Mouse (Mus musculus): ENCODE measurements around the gene Wfs1.
"Not testable (repeated sequence)": the region's sequence is repeated elsewhere in the genome, so short reads cannot be mapped to it uniquely, and the experiment has no call there.

The Wfs1 gene

GRCm38 (mm10) chr5:36986617-36987016 is 2.4 kb downstream of the Wfs1 start:
- DNase-seq (ENCODE audit: low read depth) = no peak

GRCm38 (mm10) chr5:36982271-36982670 is 6.7 kb downstream of the Wfs1 start:
- DNase-seq (ENCODE audit: low read depth) = no peak

DNA sequence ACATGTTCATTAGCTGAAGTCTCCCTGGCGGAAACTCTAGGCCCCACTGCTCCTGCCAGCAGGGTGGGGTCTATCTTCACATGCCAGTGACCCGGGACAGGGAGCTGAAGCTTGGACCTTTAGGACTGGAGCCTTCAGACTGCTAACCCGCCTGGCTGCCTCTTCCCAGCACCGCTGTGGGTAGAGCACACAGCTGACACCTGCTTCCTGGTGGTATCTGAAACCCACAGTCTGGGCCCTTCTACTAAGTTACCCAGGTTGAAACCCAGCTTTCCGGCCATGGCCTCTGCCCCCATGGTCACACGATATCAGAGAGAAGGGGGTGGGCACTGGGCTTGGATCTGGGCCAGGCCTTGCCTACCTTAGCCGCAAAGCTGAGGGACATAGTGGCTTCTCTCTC is 9.4 kb downstream of the Wfs1 start:
- no peak for DNase-seq (ENCODE audit: low read depth)

DNA sequence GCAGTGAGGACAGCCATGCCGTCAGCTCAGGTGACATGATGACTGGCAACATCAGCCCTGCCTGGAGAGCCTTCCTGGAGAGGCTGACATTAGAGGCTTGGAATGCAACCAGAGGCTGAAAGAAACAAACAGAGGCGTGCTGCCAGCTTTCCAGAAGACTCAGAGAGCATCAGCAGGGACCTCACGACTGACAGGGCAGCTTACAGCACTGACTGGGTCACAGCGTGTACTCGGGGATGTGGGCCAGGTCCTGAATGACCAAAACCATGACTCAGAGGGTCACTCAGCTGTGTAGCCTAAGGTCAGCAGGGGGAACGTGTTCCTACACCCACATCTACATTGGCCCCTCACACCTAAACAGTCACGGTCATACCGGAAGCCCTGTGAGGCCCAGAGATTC is 10.0 kb downstream of the Wfs1 start:
- no peak for DNase-seq (ENCODE audit: low read depth)

- no peak for DNase-seq (ENCODE audit: low read depth)
Measured at GRCm38 (mm10) chr5:36977809-36978208, 11.2 kb downstream of the Wfs1 start.

GRCm38 (mm10) chr5:36975336-36975735 is 13.7 kb downstream of the Wfs1 start:
- no peak for DNase-seq (ENCODE audit: low read depth)

DNA sequence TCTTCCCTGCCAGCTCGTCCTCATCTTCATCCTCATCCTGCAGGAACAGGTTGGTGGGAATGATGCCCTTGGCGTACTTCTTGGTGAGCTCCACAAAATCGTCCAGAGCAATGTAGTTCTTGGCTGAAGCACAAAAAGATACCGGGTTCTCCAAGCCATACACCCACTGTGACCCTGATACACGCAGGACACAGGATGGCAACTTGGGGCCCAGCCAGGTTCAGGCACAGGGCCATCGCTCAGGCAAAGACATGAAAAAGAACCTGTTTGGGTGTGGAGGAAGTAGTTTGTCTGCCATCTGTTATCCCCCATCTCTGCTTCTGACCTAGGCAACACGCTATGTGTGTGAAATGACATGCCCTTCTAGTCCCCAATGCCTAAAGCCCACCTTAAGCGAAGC is 17.4 kb downstream of the Wfs1 start:
- DNase-seq (ENCODE audit: low read depth) = no peak

DNA sequence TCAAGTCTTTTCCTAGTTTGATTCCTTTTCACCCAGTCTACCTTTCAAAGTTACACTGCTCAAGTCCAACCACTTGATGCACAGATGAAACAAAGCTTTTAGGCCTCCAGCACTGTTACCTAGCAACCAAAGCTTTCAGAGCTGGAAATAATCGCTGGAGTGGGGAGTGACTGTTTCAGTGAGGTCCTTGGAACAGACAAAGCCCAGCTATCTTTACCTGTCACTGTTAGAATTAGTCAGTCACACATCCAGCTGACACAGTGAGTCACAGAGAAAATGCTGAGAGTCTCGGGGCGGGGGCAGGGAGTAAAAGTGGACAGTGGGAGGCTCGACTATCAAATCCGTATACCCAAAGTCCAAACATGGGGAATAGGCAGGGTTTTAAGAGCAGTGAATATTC is 28.5 kb downstream of the Wfs1 start:
- DNase-seq (ENCODE audit: low read depth) = no peak

GRCm38 (mm10) chr5:36958837-36959236 is 30.2 kb downstream of the Wfs1 start:
- peak; percentile 56 for DNase-seq (ENCODE audit: low read depth)

GRCm38 (mm10) chr5:36955366-36955765 is 33.6 kb downstream of the Wfs1 start:
- no peak for DNase-seq (ENCODE audit: low read depth)

DNA sequence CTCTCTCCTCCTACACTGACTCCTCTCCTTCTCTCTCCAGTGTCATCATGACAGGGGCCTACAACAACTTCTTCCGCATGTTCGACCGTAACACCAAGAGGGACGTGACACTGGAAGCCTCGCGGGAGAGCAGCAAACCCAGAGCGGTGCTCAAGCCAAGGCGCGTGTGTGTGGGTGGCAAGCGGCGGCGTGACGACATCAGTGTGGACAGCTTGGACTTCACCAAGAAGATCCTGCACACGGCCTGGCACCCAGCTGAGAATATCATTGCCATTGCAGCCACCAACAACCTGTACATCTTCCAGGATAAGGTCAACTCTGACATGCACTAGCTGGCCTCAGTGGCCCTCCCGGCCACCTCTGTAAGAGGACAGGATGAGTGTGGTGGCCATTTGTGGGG is 36.7 kb downstream of the Wfs1 start:
- no peak for DNase-seq (ENCODE audit: low read depth)

GRCm38 (mm10) chr5:36950871-36951270 is 38.1 kb downstream of the Wfs1 start:
- no peak for DNase-seq (ENCODE audit: low read depth)

GRCm38 (mm10) chr5:36948831-36949230 is 40.2 kb downstream of the Wfs1 start:
- DNase-seq (ENCODE audit: low read depth) = peak; percentile 50

- DNase-seq (ENCODE audit: low read depth) = peak; percentile 39
Measured at GRCm38 (mm10) chr5:36946445-36946844, 42.6 kb downstream of the Wfs1 start.

DNA sequence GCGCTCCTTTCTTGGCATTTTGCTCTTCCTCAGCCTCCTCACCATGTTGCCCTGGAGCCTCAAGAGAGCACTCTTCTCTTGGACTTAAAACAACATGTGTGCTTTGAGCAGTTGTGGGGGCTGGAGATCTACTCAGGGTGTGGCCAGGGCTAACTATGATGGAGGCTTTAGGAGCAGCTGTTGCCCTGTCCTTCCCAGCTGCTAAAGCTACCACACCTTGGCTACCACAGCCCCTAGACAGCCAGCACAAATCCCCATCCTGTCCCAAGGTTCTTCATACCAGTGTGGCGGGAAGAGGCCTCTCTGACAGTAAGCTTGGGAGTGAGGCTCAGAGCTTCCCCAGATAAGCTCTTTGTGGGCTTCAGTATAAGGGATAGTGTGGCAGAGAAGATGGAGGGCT is 43.3 kb downstream of the Wfs1 start:
- no peak for DNase-seq (ENCODE audit: low read depth)

DNA sequence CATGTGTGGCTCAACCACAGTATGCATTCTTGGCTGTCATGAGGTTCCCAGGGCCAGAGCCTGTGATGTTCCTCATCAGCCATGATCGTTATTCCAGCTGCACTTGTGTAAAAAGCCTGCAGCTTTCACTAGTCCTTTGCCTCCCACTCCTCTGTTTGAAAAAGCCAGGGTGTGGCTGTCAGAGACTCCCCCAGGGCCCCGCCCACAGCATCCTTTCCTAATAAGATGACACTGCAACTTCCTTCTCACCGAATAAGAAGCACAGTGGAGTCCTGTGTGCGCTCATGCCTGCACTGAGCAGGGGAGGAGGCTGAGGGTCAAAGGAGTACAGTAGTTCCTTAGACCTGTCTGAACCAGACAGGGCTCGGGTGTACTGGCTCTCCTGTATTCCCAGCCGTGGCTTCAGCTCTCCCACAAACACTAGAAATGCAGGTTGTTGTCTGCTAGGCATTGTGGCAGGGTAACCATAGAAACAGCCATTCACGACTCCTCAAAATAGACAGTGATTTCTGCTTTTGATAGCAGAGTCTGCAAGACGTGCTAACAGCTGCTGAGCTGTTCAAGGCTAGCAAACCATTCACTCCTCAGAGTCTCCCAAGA is 43.8 kb downstream of the Wfs1 start:
- DNase-seq (ENCODE audit: low read depth) = no peak

DNA sequence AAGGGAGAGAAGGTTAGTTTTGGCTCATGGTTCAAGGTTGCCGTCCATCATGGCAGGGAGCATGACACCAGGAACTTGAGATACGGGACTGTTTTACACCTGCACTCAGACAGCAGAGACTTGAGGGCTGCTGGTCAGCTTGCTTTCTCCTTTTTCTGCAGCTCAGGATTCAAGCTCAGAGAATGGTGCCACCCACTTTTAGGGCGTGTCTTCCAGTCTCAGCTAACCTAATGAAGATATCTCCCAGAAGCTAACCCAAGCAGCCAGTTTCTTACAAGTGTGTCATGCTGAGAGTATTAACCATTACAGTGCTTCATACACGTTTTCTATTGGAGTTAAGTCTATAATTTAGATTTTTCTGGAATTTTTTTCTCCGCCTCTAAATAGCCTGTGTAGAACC is 44.5 kb downstream of the Wfs1 start:
- no peak for DNase-seq (ENCODE audit: low read depth)

DNA sequence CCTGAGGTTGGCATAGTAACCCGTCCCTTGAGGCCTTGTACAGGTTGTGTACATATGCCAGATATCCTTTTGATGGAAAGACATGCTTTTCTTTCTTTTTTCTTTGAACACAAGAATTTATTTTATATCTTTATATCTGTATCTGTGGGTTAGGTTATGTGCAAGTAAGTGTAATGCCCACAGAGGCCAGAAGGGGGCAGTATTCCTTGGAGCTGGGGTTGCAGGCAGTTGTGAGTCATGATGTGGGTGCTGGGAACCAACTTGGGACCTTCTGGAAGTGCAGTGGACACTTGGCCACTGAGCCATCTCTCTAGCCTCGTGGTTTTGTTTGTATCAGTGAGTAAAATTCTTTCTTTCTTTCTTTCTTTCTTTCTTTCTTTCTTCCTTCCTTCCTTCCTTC is 46.6 kb downstream of the Wfs1 start:
- no peak for DNase-seq (ENCODE audit: low read depth)

DNA sequence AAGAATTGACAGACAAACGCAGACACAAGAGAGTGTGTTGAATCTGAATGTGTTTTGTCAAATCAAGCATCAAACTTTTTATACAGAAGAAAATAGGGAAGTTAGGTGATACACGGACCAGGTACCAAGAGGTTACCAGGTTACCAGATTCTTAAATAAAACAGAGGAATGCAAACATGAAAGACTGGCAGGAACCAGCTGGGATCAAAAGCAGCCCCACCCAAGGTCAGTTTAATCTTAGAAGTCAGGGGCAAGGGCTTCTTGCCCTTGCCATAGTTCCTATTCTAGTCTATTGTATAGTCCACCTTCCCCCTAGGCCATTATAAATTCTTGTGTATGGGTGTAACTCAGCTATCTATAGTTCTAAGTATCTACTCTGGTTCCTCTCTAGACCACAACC is 50.0 kb downstream of the Wfs1 start:
- not testable (repeated sequence) for DNase-seq (ENCODE audit: low read depth)

DNA sequence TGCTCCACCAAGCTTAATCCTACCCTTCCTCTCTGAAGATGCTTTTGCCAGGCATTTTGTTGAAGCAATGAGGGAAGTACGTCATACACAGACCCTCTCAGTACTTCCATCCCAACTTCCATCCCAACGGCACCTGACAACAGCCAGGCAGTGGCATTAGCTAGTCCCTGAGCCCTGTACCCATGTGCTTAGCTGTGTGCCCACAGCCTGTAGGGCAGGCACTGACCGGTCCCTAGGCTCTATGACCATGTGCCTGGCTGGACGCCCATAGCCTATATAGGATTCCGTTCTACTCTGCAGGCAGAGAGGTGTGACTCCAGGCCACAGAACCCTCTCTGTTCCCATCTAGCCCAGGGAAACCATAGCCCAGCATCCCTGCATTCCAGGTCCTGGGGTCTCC is 51.0 kb downstream of the Wfs1 start:
- DNase-seq (ENCODE audit: low read depth) = no peak

- DNase-seq (ENCODE audit: low read depth) = no peak
Measured at GRCm38 (mm10) chr5:36936548-36936947, 52.5 kb downstream of the Wfs1 start.

DNA sequence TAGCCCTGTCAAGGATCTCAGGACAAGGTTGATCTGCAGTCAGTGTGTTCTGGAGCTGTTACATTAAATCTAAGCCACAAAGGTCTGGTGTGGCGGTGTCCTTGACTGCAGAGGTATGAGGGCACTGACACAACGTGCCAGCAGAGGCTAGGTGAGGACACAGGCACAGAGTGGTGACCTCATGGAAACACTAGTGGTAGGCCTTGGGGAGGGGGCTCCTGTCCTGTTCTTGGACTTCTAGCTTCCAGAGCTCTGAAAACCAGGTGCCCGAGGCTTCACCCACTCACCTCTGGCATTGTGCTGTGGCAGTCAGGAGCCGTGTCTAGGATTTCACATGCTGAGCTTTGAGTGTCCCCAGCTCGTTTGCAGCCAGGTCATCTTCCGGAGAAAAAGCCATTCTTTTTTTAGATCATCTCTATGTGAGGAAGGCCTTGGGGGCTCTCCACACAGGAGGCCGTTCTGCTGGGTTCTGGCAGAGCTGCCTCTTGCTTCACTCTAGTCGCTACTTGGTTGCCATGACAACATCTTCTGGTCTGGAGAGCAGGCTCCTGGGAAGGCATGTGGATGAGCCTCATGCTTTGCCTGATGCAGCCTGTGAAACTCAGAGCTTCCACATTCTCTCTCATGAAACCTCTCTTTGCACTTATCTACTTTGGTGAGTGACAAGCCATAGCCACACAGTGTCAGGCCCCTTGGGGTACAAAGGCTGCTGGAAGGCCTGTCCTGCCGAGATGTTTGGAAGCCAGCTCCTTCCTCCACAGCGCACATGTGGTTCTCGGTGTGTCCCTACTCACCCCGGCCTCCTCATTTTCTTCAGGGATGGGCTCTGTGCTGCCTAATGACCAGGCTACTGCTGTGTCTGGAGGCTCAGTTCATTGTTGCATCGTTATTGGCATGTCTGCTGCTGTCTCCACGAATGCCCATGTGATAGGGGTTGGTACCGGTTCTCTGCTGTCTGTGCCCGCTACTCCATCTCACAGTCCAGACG is 53.2 kb downstream of the Wfs1 start:
- DNase-seq (ENCODE audit: low read depth) = no peak

- DNase-seq (ENCODE audit: low read depth) = no peak
Measured at GRCm38 (mm10) chr5:36933383-36933782, 55.6 kb downstream of the Wfs1 start.

DNA sequence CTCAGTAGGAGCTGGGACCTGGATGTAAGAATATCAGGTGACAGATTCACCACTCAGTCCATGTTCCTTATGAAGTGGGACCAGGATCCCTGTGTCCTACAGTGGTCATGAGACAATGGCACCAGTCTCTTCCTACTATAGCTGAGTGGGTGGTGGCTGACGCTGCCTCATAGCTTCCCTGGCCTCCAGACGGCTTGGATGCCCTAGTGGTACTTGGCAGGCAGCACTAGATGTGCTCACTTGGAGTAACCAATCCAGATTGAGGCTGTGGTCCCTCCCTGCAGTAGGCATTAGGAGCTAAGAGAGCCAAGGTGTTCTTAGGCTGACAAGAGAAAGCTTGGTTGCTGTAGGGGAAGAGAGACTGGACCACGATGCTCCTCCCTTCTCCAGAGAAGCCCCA is 59.6 kb downstream of the Wfs1 start:
- no peak for DNase-seq (ENCODE audit: low read depth)

Measured in c-Kit-positive CD71-negative TER-119-negative erythroid progenitor cells, embryonic 14.5 days (primary cell).